Mouse (Mus musculus): Measurements from ENCODE around the gene E2f6. TPM values are rescaled to one million over a fixed set of nuclear protein-coding genes. Genes with fewer than 3 reads are reported as not detected.

E2f6 gene
- polyA plus RNA-seq, 1 experiment = 6.5 TPM

DNA sequence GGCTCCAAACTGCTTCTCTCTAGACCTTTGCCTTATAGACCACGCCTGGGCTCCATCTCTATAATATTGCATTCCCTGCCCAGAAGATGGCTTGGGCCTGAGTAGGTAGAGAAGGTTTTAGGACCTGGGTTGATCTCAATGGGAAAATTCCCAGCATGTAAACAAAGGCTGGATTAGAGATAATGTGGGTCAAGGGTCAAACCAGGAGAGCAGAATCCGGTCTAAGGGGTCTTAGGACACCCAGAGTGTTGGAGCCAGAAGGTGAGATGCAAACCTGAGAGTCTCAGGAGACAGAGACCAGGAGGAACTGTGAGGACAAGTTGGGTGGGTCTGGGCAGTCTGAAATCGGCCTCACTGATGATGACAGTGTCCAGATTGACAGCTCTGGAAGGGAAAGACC is 65.9 kb downstream of the E2f6 start:
- Histone ChIP-seq H3K36me3 (ENCODE audit: control insufficient read depth, insufficient read depth, low read length) (no peaks in the 10 kb centered on the region), H3K27me3 (ENCODE audit: control insufficient read depth, insufficient read depth, low read length) (no peaks in the 10 kb centered on the region), H3K27ac (ENCODE audit: insufficient read depth, low read length) (no peak overlapping the region), H3K4me1 (ENCODE audit: control insufficient read depth, insufficient read depth, insufficient read length) (peaks cover 2% of the 10 kb centered on the region; the same call in 1 of the 2 replicates), H3K4me3 (ENCODE audit: extremely low read depth, insufficient read depth, insufficient read length) (no peak overlapping the region)
- WGBS = 85% methylated on average over 3 of the region's 3 CpGs
- TF ChIP-seq POLR2A (IDR thresholded peaks at IDR 0.05; ENCODE audit: low read depth, low read length) (no peak), CTCF (IDR thresholded peaks at IDR 0.05; ENCODE audit: extremely low read depth, insufficient read depth, insufficient read length, insufficient replicate concordance) (no peak)
- no peak for DNase-seq (ENCODE audit: low read depth in 1 of 2, low spot score in 2 of 2)

DNA sequence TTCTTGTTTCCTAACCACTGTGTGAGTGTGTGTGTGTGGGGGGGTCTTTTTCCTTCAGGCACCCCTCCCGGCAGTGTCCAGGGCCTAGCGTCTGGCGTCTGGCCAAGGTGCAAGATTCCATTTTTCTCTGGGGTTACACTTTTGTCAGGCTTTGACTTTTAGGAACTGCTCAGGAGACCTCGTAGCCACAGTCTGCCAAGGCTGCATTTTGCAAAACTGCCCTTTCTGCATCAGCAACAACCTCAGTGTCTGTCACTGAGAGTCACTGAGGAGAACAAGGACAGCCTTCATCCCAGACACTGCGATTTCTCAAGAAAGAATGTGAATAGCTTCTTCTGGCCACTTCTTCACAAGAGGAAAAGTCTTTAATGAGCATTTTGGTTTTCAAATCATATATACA is 66.4 kb downstream of the E2f6 start:
- H3K27me3 ChIP-seq (ENCODE audit: control insufficient read depth, insufficient read depth, low read length) = no peaks in the 10 kb centered on the region
- TF ChIP-seq CTCF (IDR thresholded peaks at IDR 0.05; ENCODE audit: extremely low read depth, insufficient read depth, insufficient read length, insufficient replicate concordance) (no peak), POLR2A (IDR thresholded peaks at IDR 0.05; ENCODE audit: low read depth, low read length) (no peak)
- H3K27ac ChIP-seq (ENCODE audit: insufficient read depth, low read length) = no peak overlapping the region

DNA sequence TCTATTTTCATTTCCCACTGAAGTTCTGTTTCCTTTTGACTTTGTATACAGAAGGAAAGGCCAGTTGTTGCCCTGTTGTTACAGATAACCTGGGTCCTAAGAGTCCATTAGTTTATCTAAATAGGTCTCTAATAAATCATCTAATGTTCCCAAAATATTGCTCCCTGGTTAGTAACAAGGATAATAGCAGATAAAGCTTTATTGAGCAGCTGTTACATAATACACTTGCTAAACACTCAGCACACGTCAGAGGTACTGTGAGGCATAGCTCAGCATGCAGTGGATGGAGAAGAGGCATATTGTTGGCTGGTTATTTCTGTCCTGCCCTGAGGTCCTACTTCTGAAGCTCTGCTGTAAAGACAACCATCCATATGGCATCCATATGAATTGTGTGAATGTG is 66.9 kb downstream of the E2f6 start:
- TF ChIP-seq CTCF (IDR thresholded peaks at IDR 0.05; ENCODE audit: extremely low read depth, insufficient read depth, insufficient read length, insufficient replicate concordance) = no peak
- no peak for TF ChIP-seq POLR2A (IDR thresholded peaks at IDR 0.05; ENCODE audit: low read depth, low read length)
- Histone ChIP-seq H3K4me1 (ENCODE audit: control insufficient read depth, insufficient read depth, insufficient read length) (peaks cover 2% of the 10 kb centered on the region; the same call in 1 of the 2 replicates), H3K27ac (ENCODE audit: insufficient read depth, low read length) (no peak overlapping the region), H3K27me3 (ENCODE audit: control insufficient read depth, insufficient read depth, low read length) (no peaks in the 10 kb centered on the region), H3K4me3 (ENCODE audit: extremely low read depth, insufficient read depth, insufficient read length) (no peak overlapping the region), H3K36me3 (ENCODE audit: control insufficient read depth, insufficient read depth, low read length) (no peaks in the 10 kb centered on the region)
- 66% methylated on average over 1 of the region's 1 CpGs for whole genome bisulfite sequencing
- DNase-seq (ENCODE audit: low read depth in 1 of 2, low spot score in 2 of 2) = no peak

More for the DNA sequence above, 66.4 kb downstream of the E2f6 start:
- 75% methylated on average over 5 of the region's 5 CpGs for WGBS
- DNase-seq (ENCODE audit: low read depth in 1 of 2, low spot score in 2 of 2) = no peak
- Histone ChIP-seq H3K4me3 (ENCODE audit: extremely low read depth, insufficient read depth, insufficient read length) (no peak overlapping the region), H3K4me1 (ENCODE audit: control insufficient read depth, insufficient read depth, insufficient read length) (peaks cover 2% of the 10 kb centered on the region; the same call in 1 of the 2 replicates), H3K36me3 (ENCODE audit: control insufficient read depth, insufficient read depth, low read length) (no peaks in the 10 kb centered on the region)

DNA sequence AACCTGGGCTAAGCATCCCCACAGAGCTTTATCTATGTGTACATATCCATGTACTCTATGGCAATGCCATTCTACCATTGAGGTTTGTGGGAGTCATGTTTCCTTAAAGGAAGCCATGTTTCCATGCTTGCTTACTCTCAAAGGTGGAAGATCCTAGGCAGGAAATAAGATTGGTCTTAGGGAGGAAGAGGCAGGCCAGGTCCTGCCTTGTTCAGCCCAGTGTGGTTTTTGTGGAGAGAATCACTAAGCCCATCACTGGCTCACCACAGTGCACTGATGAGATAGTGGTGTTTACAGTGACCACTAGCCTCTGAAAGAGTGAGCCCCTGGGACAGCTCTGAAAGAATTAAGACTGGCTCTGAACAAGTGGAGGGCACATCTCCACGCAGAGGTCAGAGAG is 68.6 kb downstream of the E2f6 start:
- no peaks in the 10 kb centered on the region for H3K27me3 ChIP-seq (ENCODE audit: control insufficient read depth, insufficient read depth, low read length)
- no peak for DNase-seq (ENCODE audit: low read depth in 1 of 2, low spot score in 2 of 2)
- H3K4me3 ChIP-seq (ENCODE audit: extremely low read depth, insufficient read depth, insufficient read length) = no peak overlapping the region
- H3K36me3 ChIP-seq (ENCODE audit: control insufficient read depth, insufficient read depth, low read length) = no peaks in the 10 kb centered on the region
- no peak overlapping the region for H3K27ac ChIP-seq (ENCODE audit: insufficient read depth, low read length)
- TF ChIP-seq CTCF (IDR thresholded peaks at IDR 0.05; ENCODE audit: extremely low read depth, insufficient read depth, insufficient read length, insufficient replicate concordance) = no peak
- no peak for TF ChIP-seq POLR2A (IDR thresholded peaks at IDR 0.05; ENCODE audit: low read depth, low read length)
- H3K4me1 ChIP-seq (ENCODE audit: control insufficient read depth, insufficient read depth, insufficient read length) = no peaks in the 10 kb centered on the region
- WGBS = 77% methylated on average over 1 of the region's 1 CpGs

DNA sequence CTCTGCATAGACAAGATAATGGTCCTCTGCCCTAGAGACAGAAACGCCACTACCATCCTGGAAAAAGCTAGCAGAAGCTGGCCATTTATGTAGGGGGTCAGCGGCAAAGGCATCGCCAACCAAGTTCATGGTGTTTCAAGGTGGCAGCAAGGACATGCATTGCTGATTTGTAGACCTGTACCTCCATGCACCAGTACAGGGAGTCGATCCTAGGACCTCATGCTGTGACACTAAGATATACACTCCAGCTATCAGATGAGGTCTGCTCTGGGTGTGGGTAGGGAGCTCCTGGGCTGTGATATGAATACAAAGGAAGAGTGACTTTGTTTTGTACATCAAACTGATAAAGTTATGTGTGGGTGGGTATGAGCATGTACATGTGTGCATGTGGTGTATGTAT is 69.3 kb downstream of the E2f6 start:
- Histone ChIP-seq H3K27me3 (ENCODE audit: control insufficient read depth, insufficient read depth, low read length) (no peaks in the 10 kb centered on the region), H3K36me3 (ENCODE audit: control insufficient read depth, insufficient read depth, low read length) (no peaks in the 10 kb centered on the region), H3K4me3 (ENCODE audit: extremely low read depth, insufficient read depth, insufficient read length) (no peak overlapping the region), H3K27ac (ENCODE audit: insufficient read depth, low read length) (no peak overlapping the region), H3K4me1 (ENCODE audit: control insufficient read depth, insufficient read depth, insufficient read length) (no peaks in the 10 kb centered on the region)
- no peak for DNase-seq (ENCODE audit: low read depth in 1 of 2, low spot score in 2 of 2)
- 95% methylated on average over 4 of the region's 4 CpGs for WGBS
- TF ChIP-seq CTCF (IDR thresholded peaks at IDR 0.05; ENCODE audit: extremely low read depth, insufficient read depth, insufficient read length, insufficient replicate concordance) (no peak), POLR2A (IDR thresholded peaks at IDR 0.05; ENCODE audit: low read depth, low read length) (no peak)

DNA sequence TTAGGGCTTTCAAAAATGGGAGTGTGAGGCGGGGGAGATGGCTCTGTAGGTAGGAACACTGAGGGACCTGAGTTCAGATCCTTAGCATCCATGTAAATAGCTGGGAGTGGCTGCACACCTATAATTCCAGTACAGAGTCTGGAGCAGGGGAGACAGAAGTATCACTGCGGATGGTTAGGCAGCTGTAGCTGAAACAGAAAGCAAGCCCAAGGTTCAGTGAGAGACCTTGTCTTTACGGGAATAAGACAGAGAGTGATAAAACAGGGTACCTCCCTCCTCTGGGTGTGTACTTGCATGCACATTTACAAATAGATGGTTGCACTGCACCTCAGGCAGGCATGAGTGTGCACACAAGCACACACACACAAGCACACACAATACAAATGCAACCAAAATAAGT is 71.7 kb downstream of the E2f6 start:
- TF ChIP-seq POLR2A (IDR thresholded peaks at IDR 0.05; ENCODE audit: low read depth, low read length) (no peak), CTCF (IDR thresholded peaks at IDR 0.05; ENCODE audit: extremely low read depth, insufficient read depth, insufficient read length, insufficient replicate concordance) (no peak)
- H3K36me3 ChIP-seq (ENCODE audit: control insufficient read depth, insufficient read depth, low read length) = no peaks in the 10 kb centered on the region
- H3K4me3 ChIP-seq (ENCODE audit: extremely low read depth, insufficient read depth, insufficient read length) = no peak overlapping the region
- no peaks in the 10 kb centered on the region for H3K4me1 ChIP-seq (ENCODE audit: control insufficient read depth, insufficient read depth, insufficient read length)
- no peak overlapping the region for H3K27ac ChIP-seq (ENCODE audit: insufficient read depth, low read length)
- 82% methylated on average over 3 of the region's 3 CpGs for WGBS
- no peaks in the 10 kb centered on the region for H3K27me3 ChIP-seq (ENCODE audit: control insufficient read depth, insufficient read depth, low read length)
- no peak for DNase-seq (ENCODE audit: low read depth in 1 of 2, low spot score in 2 of 2)

DNA sequence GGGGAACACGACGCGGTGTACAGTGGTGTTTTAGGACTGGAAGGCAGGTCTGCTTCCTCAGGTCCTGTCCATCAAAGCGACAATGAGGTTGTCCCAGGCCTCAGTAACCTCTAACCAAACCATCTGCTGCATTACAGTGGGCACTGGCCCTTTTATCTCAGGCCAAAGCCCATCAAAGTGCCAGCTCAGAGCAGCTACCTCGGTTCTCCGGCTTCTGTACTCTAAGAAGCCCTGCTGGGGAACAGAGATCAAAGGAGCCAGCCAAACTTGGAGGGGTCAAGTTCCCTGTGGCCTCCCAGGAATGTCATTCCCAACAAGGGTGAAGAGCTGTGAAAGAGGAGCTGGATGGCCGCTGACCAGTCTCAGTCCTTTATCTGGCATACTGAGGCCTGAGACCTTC is 72.3 kb downstream of the E2f6 start:
- DNase-seq (ENCODE audit: low read depth in 1 of 2, low spot score in 2 of 2) = no peak
- H3K27ac ChIP-seq (ENCODE audit: insufficient read depth, low read length) = no peak overlapping the region
- no peak overlapping the region for H3K4me3 ChIP-seq (ENCODE audit: extremely low read depth, insufficient read depth, insufficient read length)
- TF ChIP-seq POLR2A (IDR thresholded peaks at IDR 0.05; ENCODE audit: low read depth, low read length) (no peak), CTCF (IDR thresholded peaks at IDR 0.05; ENCODE audit: extremely low read depth, insufficient read depth, insufficient read length, insufficient replicate concordance) (no peak)
- no peaks in the 10 kb centered on the region for H3K27me3 ChIP-seq (ENCODE audit: control insufficient read depth, insufficient read depth, low read length)
- H3K4me1 ChIP-seq (ENCODE audit: control insufficient read depth, insufficient read depth, insufficient read length) = no peaks in the 10 kb centered on the region
- no peaks in the 10 kb centered on the region for H3K36me3 ChIP-seq (ENCODE audit: control insufficient read depth, insufficient read depth, low read length)
- 94% methylated on average over 7 of the region's 7 CpGs for WGBS
